Mouse (Mus musculus) common myeloid progenitor, adult 5-6 weeks (primary cell): ENCODE measurements around the gene Adat2. TPM values are rescaled to one million over a fixed set of nuclear protein-coding genes. Genes with fewer than 3 reads are reported as not detected.
A peak's percentile ranks its signal among the peaks of the same experiment; 100 is the strongest.

ENCODE experiments used
- ATAC-seq: replicated peaks from 2 replicates; pipeline ENCODE4 v1.8.0; 2016; ENCODE audit warnings: low read depth, mild to moderate bottlenecking, moderate TSS enrichment, inconsistent platforms; ENCODE audit not compliant: poor library complexity, severe bottlenecking
- total RNA-seq: library from RNA; stranded (forward); fragments of 200-1000, 187-1606 nt; gene quantifications from 2 replicates; pipeline ENCODE4 v1.2.3, GENCODE M21; 2017

The Adat2 gene
- total RNA-seq, result 2.7 TPM in 2 replicates

- peak; percentile 99 for ATAC-seq
Measured at GRCm38 (mm10) chr10:13552646-13553497, at the start of gene Adat2, which contains the start of gene Pex3. Gene Adat2, plus strand, starts transcription at chr10:13552894. Gene Pex3, minus strand, starts transcription at chr10:13553142.

- ATAC-seq, result no peak
Measured at GRCm38 (mm10) chr10:13521857-13522256, 30.8 kb upstream of the Adat2 start.

- no peak for ATAC-seq
Measured at GRCm38 (mm10) chr10:13528155-13528554, 24.5 kb upstream of the Adat2 start.

GRCm38 (mm10) chr10:13534751-13535150 is 17.9 kb upstream of the Adat2 start:
- no peak for ATAC-seq

GRCm38 (mm10) chr10:13536706-13537105 is 16.0 kb upstream of the Adat2 start:
- ATAC-seq, result no peak

GRCm38 (mm10) chr10:13539769-13540333 is 12.8 kb upstream of the Adat2 start:
- peak; percentile 79 for ATAC-seq

GRCm38 (mm10) chr10:13541721-13542120 is 11.0 kb upstream of the Adat2 start:
- ATAC-seq, result no peak

GRCm38 (mm10) chr10:13553498-13553985 is 848 bp downstream of the Adat2 start:
- peak; percentile 12 for ATAC-seq

DNA sequence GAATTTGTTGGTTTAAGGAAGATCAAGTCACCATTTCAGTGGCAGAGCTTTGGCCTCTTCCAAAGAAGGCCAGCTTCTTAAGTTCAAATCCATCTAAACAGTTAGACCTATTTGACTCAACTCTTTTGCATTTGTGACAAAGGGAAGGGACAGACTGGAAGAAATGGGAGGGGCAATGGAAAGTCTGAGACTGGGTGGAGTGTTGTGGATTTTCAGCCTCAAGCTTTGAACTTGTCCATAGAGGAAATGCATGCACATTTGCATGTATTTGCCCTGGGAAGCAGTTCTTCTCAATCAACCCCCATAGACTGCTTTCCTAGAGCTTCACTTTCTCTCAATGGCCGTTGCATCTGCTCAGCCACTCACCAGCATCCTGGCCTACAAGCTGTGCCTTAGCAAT is 1.6 kb downstream of the Adat2 start:
- ATAC-seq, result no peak

GRCm38 (mm10) chr10:13560014-13560674 is 7.5 kb downstream of the Adat2 start:
- peak; percentile 80 for ATAC-seq

DNA sequence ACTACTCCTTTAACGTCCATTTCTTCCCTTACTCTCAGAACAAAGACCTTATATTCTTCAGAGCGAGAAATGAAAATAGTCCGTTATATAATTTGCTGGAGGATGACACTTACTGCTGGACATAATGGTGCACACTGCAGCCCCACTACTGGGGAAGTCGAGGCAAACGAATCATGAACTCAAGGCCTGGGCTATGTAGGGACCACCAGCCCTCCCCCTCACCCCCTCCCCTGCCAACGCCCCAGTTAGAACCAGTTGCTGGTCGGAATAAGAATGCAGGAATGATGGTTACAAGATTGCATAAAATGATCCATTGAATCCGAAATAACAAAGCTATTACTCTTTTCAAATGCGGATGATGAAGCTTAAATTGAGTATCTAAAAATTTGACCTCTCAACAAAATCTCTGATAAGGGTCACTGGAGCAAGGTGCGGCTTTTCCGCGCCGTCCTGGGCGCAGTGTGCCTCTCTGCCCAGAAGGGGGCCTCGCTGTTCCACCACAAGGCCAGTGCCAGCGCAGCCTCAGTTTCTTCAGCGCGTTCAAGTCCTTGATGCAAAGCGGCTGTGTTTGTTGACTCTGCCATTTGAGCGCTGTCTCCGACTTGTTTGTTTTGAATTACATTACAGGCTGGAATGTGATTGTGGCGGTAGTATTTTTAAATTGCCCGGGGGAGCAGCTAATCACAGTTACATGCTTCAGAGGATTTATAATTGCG is 11.8 kb downstream of the Adat2 start:
- peak; percentile 85 for ATAC-seq

GRCm38 (mm10) chr10:13565080-13565448 is 12.4 kb downstream of the Adat2 start:
- ATAC-seq, result no peak

DNA sequence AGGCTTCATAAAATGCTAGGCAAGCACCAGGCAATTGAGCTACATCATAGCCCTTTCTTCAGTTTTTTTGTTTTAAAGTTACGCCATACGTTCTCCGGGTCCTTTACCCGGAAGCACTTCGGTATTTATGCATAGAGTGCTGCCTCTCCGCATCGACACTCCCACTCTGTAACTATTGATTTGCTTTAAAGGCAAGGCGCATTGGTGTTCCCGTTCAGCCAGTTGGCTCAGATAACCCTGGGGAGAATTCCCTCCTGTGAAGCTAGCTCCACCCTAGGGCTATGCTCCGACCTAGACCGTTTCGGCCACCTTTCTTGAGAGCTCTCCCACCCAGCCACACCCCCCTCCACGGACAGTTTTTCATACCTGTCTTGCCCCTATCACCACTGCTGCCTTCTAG is 13.7 kb downstream of the Adat2 start:
- ATAC-seq, result no peak

GRCm38 (mm10) chr10:13569818-13570217 is 17.1 kb downstream of the Adat2 start:
- ATAC-seq, result peak; percentile 39; the same call in 1 of the 2 replicates

GRCm38 (mm10) chr10:13570697-13571538 is 18.2 kb downstream of the Adat2 start:
- ATAC-seq, result no peak

- ATAC-seq, result no peak
Measured at GRCm38 (mm10) chr10:13572003-13572402, 19.3 kb downstream of the Adat2 start.

DNA sequence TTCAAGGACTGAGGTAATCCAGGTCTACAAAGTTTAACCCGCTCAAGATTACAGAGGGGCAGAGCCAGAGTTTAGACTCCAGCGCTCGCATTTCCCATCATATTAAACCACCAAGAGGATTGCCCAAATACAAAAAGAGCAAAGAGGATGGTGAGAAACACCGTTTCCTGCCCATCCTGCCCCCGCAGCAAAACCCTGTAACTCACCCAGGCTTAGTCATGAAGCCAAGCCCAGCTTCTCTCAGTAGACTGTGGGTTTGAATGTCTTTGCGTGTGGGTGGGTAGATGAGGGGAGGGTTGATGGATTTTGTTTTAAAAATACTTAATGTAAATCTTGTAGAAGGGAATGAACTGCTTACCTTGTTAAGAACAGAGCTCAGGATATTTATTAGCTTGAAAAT is 19.7 kb downstream of the Adat2 start:
- ATAC-seq, result no peak

- ATAC-seq, result no peak
Measured at GRCm38 (mm10) chr10:13577123-13577522, 24.4 kb downstream of the Adat2 start.

DNA sequence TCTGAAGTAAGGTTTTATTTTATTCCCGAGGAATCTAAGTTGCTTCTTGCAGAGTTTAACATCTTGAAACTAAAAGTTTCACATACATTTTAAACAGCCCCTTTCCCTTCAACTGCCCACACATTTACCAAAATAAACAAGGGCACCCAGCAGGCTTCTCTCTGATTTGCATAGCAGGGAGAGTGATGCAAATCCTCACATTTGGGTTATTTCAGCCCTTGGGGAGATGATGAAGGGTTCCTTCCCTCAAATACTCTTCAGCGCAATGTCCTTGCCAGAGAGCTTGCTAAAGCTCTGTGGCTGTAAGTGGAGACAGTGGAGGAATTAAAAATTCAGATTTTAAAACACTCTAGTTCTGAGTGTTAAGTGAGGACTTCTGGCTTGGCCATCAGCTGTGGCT is 35.2 kb downstream of the Adat2 start:
- ATAC-seq, result no peak
